Mouse (Mus musculus): ENCODE results near the gene Cysltr2.

Cysltr2 gene

GRCm38 (mm10) chr14:72985113-72985512 is 63.8 kb downstream of the Cysltr2 start:
- no peak for DNase-seq (ENCODE audit: low spot score in 2 of 2)

DNA sequence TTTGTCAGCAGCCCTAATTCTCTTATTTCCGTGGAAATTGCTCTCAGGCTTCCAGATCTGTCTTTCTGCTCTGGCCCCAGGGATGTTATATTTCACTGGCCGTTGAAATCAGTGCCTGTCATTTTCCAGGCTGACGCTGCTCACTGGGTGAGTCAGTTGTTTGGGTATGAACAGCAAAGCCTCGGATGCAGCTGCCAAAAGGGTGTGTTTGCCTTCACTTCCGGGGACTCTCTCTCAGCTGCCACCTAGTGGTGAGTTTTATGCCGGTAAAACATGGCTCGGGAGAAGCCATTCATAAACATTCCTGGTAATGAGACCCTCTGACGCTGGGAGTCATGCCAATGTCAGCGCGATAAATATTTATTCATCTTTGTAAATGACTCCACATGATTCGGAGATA is 65.5 kb downstream of the Cysltr2 start:
- DNase-seq (ENCODE audit: low spot score in 2 of 2) = peak; percentile 64 to 86

- no peak for DNase-seq (ENCODE audit: low spot score in 2 of 2)
Measured at GRCm38 (mm10) chr14:72982981-72983436, 65.9 kb downstream of the Cysltr2 start.

DNA sequence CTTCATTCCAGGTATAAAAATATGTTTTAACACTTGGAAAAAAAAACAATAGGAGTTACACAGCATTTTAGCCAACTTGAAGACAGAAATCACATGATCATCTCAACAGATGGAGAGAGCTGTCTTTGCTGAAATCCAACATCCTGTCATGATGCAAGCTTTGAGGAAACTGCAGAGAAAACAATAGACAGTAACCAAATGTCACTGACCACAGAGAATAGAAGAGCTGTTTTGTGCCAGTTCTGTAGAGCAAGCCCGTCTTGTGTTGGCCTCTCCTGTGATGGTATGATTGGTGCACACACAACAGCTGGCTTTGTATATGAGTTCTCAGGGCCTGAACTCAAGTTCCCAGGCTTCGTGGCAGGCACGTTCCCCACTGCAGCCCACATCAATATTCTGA is 68.2 kb downstream of the Cysltr2 start:
- no peak for DNase-seq (ENCODE audit: low spot score in 2 of 2)

DNA sequence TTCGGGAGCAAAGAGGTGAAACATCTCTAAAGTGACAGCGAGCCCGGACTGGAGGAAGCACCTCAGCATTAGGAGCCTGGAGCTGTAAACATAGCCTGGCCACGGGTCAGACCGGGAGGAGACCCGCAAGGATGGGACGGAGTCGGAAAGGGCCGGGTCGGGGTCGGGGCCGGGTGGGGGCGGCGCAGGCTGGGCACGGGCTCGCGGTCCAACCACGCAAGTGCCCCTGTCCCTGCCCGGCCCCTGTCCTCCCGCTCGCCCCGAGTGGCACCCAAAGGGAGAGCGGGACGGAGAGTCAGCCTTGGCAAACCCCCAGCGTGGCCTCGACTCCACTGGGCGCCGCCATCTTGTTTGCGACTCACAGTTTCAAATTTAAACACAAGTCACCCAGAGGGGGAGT is 68.8 kb downstream of the Cysltr2 start:
- DNase-seq (ENCODE audit: low spot score in 2 of 2) = no peak

- DNase-seq (ENCODE audit: low spot score in 2 of 2) = no peak
Measured at GRCm38 (mm10) chr14:72976111-72976510, 72.8 kb downstream of the Cysltr2 start.
